Mouse (Mus musculus) adrenal gland, postnatal 14 days (tissue): Measurements from ENCODE around the gene Wbp1. TPM values are rescaled to one million over a fixed set of nuclear protein-coding genes. Genes with fewer than 3 reads are reported as not detected.

Source experiments
- DNase-seq: peaks from one replicate; pipeline ENCODE4 v3.0.0; 2021; ENCODE audit warnings: mixed read lengths
- total RNA-seq: library from RNA; stranded (reverse); gene quantifications from 2 replicates; pipeline ENCODE4 v1.2.3, GENCODE M21; 2021

Gene Wbp1
- total RNA-seq, 1 experiment from 2014 or later, result 69.3 TPM

DNA sequence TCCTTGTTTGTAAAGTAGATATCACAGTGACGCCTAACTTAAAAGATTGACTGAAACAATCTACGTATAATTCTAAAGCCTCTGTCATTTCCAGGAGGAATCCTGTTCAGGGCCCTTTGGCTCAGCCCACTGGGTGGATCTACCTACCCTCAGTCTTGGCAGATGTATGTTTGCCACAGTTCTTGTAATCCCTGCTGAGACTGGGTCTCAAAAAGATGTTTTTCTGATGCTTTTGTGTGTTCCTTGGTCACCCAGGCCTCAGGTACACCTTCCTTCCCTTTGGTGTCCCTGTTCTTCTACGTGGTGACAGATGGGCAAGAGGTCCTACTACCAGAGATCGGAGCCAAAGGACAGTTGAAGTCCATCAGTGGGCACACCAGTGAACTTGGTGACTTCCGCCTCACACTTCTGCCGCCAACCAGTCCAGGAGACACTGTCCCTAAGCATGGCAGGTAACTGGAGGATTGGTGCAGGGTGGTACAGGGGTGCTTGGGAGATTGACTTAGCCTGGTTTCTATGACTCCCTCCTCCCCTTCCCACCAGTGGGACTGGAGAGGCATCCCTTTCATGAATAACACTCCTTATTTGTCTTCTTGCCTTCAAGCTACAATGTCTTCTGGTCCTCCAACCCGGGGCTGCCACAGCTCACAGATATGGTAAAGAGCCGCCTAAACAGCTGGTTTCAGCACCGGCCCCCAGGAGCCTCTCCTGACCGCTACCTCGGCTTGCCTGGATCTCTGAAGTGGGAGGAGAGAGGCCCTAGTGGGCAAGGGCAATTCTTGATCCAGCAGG, 4.8 kb downstream of the Wbp1 start:
- no peak for DNase-seq

DNA sequence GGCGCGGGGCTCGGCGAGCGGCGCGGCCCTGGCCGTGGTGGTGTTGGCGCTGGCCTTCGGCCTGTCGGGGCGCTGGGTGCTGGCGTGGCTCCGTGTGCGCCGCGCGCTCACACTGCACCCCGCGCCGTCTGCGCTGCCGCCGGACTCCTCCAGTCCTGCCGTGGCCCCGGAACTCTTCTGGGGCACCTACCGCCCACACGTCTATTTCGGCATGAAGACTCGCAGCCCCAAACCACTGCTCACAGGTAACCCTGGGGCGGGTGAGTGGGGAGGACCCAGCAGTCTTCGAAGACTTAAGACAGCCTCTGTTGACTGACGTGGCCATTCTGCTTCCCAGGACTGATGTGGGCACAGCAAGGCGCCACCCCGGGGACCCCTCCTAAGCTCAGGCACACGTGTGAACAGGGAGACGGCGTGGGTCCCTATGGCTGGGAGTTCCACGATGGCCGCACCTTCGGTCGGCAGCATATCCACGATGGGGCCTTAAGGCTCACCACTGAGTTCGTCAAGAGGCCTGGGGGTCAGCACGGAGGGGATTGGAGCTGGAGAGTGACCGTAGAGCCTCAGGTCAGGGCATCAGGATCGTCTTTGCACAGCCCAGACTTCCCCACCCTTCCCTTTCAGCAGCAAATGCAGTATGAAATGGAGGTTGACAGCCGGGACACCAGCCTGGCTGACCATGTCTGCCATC, 5.5 kb downstream of the Wbp1 start:
- no peak for DNase-seq

DNA sequence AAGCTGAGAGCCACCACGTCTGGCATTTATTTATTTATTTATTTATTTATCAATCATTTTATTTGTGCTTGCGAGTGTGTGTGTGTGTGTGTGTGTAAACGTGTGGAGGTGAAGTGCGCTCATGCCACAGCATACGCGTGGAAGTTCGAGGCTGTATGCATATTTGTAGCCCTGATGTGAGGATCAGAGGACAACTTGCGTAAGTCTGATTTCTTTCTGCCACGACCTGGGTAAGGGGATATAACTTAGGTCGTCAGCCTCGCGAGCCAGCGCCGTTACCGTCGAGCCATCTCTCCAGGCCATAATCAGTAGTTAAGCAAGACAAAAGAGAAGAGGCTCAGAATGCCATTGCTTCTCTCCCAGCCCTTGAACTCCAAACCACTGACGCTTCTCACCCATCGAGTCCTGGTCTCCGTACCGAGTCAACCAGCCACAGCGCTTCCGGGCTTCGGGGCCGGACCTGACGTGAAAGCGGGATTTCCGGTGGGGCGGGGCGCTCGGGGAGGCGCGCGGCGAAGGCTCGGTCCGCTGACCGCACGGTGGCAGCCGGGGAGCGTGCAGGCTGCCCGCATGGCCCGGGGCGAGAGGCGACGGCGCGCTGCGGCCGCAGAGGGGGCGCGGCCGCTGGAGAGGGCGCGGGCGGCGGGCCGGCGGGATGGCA, 6.2 kb downstream of the Wbp1 start, which contains the start of gene Mogs:
Mogs (plus strand) TSS at position 486 of the 661 bp plus-strand sequence.
- peak; percentile 98 for DNase-seq

DNA sequence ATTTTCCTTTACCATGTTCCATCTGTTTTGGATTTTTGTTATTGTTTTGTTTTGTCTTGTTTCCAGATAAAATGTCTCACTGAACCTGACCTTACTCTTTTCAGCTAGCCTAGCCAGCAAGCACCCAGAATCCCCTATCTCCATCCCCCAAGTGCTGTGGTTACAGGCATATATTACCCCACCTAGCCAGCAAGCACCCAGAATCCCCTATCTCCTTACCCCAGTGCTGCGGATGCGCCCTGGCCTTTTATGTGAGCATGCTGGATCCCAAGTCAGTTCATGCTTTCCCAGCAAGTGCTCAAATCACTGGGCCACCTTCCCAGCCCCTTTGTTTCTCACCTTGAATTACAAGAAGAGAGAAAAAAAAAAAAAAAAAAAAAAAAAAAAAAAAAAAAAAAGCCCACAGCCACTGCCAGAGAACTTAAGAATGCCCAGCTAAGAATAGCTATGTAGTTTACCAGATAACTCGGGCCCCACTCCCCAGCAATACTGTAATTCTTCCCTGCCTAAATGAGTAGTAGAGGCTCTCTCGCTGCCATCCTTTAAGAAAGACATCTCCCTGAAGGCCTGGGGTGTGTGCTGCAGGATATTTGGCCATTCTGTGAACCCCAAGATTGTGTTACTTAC, 9.7 kb downstream of the Wbp1 start:
- DNase-seq, result no peak

DNA sequence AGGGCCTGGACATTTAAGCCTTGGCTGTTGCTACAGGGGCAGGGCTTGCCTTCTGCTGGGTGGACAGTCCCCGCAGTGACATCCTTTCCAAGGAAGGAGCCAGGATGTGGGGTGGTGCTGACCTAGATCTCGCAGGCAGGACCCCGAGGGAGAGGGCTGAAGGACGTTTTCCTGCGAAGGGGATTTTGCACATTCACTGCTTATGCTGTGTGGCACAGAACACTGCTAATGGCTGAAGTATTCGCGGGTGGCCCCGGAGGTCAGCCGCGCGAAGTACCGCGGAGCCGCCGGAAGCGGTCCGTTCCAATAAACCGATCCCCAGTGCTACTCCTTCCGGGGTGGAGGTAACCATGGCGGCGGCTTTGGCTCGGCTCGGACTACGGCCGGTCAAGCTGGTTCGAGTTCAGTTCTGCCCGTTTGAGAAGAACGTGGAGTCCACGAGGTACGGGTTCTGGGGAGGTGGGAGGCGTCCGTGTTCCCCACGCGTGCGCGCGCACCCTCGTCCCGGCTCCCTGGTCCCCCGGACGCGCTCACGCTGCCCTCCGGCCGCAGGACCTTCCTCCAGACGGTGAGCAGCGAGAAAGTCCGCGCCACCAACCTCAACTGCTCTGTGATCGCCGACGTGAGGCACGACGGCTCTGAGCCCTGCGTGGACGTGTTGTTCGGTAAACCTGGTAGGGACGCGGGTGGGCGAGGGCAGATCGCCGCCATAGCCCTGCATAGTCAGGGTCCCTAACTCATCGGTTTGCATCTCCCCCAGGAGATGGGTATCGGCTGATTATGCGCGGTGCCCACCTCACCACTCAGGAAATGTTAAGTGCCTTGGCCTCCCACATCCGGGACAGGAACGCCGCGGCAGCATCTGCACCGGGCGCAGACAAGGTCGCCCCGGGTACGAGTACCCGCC, 12.3 kb downstream of the Wbp1 start, which contains the start of gene Mrpl53:
Mrpl53 (plus strand) TSS at position 279 of the 907 bp plus-strand sequence.
- peak; percentile 92 for DNase-seq

DNA sequence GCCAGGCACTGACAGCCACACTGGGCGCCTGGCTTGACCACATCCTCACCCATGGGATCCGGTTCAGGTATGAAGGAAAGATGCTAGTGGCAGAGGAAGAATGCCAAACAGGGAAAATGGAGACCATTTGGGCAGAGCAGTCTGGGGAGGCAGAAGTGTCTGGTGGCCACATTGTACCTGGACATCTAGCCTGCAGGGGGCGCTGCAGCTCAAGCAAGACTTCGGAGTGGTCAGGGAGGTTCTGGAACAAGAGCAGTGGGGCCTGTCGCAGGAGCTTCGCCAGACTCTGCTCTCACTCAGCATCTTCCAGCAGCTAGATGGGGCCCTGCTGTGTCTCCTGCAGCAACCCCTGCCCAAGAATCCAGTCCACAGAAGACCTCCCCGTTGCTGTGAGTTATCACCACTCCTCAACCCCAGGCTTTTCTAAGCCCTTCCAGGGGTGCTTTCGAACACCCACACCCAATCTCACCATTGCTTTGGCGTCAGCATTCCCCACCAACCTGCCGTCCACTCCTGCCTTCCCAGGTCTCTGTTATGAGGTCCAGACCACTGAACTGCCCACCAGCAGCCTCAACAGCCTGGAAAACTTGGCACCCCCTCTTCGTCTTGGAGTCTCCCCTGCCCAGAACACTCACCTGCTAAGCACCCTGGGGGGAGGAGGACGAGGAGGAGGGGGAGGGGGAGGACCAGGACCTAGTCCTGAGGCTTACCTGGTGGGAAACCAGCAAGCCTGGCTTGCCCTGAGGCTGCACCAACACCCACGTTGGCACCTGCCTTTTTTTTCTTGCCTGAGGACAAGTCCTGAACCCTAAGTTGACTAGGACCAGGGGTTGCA, 13.6 kb downstream of the Wbp1 start:
- DNase-seq, result peak; percentile 94

DNA sequence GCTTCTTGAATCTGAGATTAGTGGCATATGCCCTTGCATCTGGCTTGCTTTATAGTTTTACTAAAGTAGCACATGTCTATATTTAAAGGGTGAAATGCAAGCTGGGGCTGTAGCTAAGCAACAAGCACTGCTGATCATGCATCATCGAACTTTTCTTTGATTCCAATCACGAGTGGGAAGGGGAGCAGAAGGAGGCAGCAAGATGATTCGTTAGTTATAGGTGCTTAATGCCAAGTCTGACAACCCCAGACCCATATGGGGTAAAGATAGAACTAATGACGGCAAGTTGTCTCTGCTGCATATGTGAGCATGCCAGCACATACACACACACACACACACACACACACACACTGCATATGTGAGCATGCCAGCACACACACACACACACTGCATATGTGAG, 17.2 kb downstream of the Wbp1 start:
- no peak for DNase-seq

DNA sequence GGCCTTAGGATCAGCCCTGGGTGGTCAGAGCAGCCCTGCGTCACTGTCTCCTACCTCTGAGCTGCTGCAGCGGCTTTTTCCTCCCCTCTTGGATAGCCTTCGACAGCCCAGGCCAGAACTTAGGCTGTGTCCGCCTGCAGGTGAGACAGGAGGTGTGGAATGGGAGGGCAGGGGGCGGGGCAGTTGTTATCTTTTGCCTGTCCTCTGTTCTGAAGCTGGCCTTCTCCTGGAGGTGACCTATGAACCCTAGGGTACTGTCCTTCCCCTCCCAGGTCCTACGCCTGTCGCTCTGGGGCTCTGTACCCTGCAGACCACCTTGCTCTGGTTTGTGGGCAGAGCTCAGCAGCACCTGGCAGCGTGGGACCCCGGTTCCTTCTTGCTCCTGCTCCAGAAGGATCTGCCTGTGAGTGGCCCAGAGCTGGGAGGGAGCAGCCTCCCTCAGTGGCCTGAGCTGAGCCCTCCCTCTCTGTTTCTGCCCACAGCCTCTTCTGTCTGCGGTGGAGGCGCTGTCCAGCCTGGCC, 18.2 kb downstream of the Wbp1 start:
- no peak for DNase-seq

DNA sequence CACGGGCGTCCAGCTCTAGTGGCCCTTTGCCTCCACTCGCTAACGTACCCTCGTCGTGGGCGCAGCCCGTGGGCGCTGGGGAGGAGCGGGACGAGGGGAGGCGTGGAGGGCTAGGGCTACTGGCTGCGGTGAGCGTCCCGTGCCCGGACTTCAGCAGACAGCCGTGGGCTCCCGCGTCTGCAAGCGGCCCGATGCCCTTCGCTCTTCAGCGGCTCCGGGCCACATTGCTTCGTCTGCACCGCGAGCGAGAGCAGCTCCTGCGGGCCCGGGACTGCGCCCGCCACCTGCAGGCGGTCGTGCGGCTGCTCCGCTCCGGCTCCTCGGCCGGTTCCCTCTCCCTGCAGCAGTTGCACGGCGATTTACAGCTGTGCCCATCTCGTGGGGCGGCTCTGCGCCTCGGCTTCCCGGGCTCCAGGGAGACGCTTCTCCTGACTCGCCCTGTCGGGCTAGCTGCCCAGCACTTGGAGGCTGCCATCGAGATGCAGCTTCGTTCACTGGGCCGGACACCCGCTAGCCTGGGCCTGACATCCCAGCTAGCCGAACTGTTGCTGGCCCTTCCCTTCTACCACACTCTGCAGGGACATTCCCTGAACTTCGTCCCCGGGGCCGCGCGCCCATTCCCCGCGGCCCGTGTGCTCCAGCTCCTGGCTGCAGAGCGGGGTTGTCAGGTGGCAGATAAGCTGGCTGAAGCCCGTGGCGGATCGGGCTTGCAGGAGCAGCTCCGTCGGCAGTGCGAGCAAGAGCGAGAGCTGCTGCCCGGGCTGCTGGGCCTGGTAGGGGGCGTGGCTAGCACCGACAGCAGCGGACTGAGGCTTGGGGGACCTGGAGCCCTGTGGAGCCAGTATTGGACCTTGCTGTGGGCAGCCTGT, 19.4 kb downstream of the Wbp1 start:
- peak; percentile 81 for DNase-seq

DNA sequence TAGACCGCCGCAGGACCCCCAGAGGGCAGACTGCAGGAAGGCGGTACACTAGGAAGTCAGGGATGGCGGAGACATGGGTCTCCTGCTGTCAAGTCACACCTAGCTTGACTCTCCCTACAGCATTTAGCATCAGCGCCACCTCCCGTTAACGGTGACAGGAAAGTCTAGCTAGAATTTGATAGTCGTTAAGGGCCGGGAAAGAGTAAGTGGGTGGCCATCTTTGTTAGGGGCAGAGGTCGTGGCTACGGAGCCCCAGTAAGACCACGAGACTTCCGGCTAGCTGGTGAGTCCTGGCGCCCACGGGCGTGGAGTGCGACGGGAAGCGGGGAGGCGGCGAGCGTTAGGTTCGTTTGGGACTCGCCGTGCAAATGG, 20.1 kb downstream of the Wbp1 start, which contains the start of the genes Ccdc142 and Gm42688:
Ccdc142 (plus strand) TSS at position 286 of the 372 bp plus-strand sequence.
Gm42688 (plus strand) TSS at position 302 of the 372 bp plus-strand sequence.
- peak; percentile 94 for DNase-seq

DNA sequence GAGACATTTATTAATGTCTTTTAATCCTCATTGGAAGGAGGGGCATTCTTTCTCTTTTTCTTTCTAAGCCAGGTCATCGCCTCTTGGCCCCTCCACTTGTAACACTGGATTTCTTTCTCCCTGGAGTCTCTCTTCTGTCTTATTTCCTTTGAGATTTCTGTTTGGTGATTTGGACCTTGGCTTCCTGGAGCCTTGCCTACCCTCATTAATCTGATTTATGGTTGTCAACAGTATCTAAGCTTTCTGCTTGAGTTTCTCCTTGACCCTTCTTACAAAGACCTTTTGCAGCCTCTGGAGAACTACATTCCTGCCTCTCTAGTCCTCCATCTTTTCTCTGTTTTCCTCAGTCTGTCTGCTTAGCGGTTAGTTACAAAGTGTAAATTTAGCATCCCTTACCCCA, 22.9 kb downstream of the Wbp1 start:
- peak; percentile 69 for DNase-seq

DNA sequence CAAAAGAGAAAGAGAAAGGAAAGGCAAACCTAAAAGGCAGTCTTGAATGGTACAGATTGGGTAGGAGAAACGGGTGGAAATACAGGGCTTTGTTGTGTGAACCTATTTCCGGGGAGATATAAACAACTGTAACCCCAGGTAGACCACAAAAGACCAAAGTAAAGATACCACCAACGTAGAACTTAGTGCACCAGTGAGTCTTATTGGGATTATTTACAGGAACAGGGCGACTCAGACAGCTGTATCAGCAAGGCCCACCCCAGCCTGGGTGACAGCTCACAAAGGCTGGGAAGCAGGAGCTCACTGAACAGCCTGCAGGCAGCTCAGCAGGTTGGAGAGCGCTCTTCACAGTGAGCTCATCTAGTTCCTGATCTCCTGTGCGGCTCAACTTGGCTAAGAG, 25.4 kb downstream of the Wbp1 start:
- peak; percentile 46 for DNase-seq

DNA sequence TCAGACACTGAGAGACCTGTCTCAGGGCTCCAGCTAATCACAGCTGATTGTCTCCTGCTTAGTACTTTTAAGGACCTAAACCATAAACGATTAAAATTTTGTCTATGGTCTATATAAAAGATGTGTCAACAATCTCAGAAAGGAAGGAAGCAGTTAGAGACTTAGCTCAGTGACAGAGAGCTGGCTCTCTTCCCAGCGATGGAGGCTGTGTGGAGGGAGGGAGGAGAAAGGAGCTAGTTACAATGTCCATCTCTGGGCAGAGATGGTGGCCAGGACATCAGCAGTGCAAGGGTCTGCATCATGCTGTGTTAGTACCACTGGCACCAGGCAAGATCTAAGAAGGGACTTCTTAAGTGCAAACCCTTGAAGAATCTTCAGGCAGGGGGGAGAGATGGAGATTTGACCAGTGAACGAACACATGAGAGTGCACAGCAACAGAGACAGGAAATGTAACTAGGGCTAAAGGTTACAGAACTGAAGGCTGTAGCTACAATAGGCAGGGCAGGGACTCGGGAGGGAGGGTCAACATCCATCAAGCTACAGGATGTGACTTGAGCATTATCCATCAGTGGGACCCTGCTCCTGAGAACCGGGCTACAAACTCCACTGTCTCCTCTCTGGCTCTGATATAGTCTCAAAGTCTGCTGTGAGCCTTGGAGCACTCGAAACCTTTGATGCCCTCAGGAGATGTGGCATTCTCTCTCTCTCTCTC, 28.8 kb downstream of the Wbp1 start:
- DNase-seq, result peak; percentile 67

DNA sequence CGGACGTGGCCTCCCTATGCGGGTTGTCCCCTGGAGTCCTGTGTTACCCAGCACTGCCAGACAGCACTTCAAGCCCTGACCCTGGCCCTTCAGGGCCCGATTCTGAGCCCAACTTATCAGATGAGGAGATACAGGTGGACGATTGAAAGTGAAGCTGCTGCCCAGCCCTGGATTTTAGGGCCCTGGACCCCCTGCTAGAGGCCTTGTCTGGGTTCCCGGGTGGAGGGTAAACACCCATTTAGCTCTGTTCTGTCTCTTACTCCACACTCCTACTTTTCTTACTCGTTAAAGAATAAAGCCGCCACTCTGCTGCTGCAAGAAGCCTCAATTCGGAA, 33.5 kb downstream of the Wbp1 start:
- DNase-seq, result no peak

DNA sequence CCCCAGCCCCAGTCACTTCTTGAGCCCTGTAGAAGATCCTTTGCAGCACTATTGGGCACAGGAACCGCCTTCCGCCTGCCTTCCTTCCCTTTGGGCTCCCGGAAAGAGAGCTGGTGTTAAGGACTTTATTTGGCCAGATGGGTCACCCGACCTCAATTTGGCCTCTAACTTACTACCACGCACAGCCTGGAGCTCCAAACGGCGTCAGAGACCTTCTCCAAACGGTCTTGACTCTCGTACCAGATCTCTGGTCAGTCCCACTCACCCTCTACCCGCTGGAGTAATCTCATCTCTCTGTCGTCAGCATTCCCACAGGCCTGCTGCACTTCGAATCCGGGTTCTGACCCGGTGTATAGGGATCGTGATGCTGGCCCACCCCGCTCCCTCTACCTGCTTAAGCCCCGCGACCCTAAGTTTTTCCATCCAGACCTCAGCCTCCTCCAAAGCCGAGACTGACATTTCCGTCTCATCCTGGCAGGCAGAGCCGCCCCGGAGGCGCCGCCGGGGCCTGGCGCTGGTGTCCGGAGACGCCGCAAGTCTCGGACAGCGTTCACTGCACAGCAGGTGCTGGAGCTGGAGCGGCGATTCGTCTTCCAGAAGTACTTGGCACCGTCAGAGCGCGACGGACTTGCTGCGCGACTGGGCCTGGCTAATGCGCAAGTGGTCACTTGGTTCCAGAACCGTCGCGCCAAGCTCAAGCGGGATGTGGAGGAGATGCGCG, 34.0 kb downstream of the Wbp1 start:
- peak; percentile 76 for DNase-seq

DNA sequence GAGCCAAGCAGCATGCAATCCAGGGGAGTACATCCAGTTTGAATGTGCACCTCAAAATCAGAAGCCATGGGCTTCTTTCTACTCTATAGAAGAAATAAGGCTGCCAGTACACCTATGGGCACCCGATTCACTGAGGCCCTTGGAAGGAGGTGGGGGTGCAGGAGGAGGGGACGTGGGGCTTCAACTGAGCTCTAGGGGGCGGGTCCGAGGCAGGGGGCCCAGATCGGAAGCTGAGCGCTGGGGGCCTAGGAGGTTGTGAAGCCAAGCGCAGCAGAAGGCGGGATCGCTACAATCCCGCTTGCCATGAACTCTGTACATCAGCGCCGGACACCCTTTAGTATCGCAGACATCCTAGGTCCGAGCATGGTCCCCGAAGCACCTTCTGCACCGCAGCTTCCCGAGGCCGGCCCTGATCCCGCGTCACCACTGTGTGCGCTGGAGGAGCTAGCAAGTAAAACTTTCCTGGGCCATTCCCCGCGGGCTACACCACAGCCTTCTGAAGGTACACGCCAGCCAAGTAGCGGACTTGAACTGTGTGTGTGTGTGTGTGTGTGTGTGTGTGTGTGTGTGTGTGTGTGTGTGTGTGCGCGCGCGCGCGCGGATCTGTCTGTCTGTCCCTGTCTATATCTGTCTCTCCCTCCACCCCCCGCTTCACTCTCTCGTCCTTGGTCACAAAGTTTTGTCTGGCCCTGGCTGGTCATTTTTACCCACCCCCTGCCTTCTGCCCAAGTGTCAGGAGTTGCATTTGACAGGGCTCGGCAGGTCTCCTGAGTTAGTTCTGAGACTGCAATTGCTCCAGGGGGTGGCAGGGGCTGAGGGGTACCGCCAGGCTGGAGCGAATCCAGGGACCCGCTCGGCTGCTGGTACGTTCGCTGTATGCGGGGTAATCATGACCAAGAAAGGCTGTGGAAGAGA, 35.0 kb downstream of the Wbp1 start, which contains the start of gene Lbx2:
Lbx2 (plus strand) TSS at position 247 of the 915 bp plus-strand sequence.
- DNase-seq, result peak; percentile 75

DNA sequence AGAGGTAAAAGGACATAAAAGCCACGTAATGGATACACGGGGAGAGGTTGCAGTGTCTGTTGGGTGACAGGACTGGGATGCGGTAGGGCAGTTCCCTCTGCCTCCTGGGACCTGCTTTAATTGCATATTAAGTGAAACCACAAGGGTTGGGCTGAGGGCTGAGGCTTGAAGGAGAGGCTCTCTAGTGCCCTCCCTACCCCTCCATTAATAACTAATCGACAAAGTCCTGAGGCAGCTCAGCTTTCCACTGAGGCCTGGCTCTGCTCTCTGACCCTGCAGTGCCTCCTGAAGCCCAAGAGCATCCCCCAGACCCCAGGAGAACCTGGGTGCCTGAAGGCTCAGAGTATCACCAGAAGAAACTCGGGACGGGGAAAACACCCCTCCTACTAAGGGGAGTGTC, 36.9 kb downstream of the Wbp1 start:
- DNase-seq, result no peak
